Mouse (Mus musculus): ENCODE results near the gene Atp13a5.

GRCm38 (mm10) chr16:29208841-29209240 is 169.7 kb downstream of the Atp13a5 start:
- TF ChIP-seq POLR2A (IDR thresholded peaks at IDR 0.05; ENCODE audit: extremely low read depth, insufficient read depth, low read length) (no peak), CTCF (IDR thresholded peaks at IDR 0.05; ENCODE audit: extremely low read depth, insufficient read depth, low read length) (no peak)
